Mouse (Mus musculus) C2C12 (cell line): ENCODE data around the gene Map3k7. TPM values are rescaled to one million over a fixed set of nuclear protein-coding genes. Genes with fewer than 3 reads are reported as not detected.

Experiments
- H3K27me3 ChIP-seq: one replicate; pipeline ENCODE4 v1.6.1; 2011; ENCODE audit not compliant: control insufficient read depth, insufficient read depth, insufficient read length
- H3K36me3 ChIP-seq: one replicate; pipeline ENCODE4 v1.6.1; 2011; ENCODE audit not compliant: control insufficient read depth, insufficient read depth
- H3K4me3 ChIP-seq: one replicate; pipeline ENCODE4 v1.5.1; 2011; ENCODE audit warnings: mild to moderate bottlenecking, control low read depth; ENCODE audit not compliant: poor library complexity, insufficient read depth, severe bottlenecking
- H3K79me2 ChIP-seq: one replicate; pipeline ENCODE4 v1.6.1; 2011; ENCODE audit not compliant: control insufficient read depth, insufficient read depth
- H3K79me3 ChIP-seq: one replicate; pipeline ENCODE4 v1.6.1; 2011; ENCODE audit warnings: low read depth, control low read depth
- H3ac ChIP-seq: one replicate; pipeline ENCODE3; 2011; ENCODE audit warnings: low read depth; ENCODE audit not compliant: control insufficient read depth, insufficient read length
- CEBPB ChIP-seq: IDR thresholded peaks from one replicate; pipeline ENCODE4 v1.6.1; 2011; ENCODE audit warnings: low read depth, mild to moderate bottlenecking, control low read depth, moderate library complexity
- CTCF ChIP-seq: IDR thresholded peaks from one replicate; pipeline ENCODE4 v1.5.1; 2011; ENCODE audit not compliant: control insufficient read depth, insufficient read depth, insufficient read length
- FOSL1 ChIP-seq: IDR thresholded peaks from one replicate; pipeline ENCODE4 v1.8.0; 2011; ENCODE audit warnings: mild to moderate bottlenecking, low read length; ENCODE audit not compliant: poor library complexity, insufficient read depth, severe bottlenecking
- MAX ChIP-seq: IDR thresholded peaks from one replicate; pipeline ENCODE4 v1.6.1; 2011; ENCODE audit warnings: mild to moderate bottlenecking, control low read depth
- MYOD1 ChIP-seq: IDR thresholded peaks from one replicate; pipeline ENCODE4 v1.6.1; 2011; ENCODE audit warnings: low read depth; ENCODE audit not compliant: control insufficient read depth, insufficient read length
- MYOG ChIP-seq: IDR thresholded peaks from one replicate; pipeline ENCODE4 v1.6.1; 2011; ENCODE audit not compliant: control insufficient read depth, insufficient read length; ENCODE audit errors: extremely low read depth
- USF1 ChIP-seq: IDR thresholded peaks from one replicate; pipeline ENCODE4 v1.6.1; 2011; ENCODE audit warnings: low read depth, mild to moderate bottlenecking, control low read depth, moderate library complexity
- long read RNA-seq, 2 experiments: library from polyadenylated mRNA; unstranded; transcript quantifications; one replicate each; pipeline ENCODE4 v2.0.0; 2019 to 2020
- polyA plus RNA-seq: library from polyadenylated mRNA; unstranded; fragments of >200 nt; fragmentation: generic; extraction: Trizol; gene quantifications from one replicate; pipeline ENCODE4 v1.2.1, GENCODE M21; 2012; ENCODE audit warnings: missing spikeins

The Map3k7 gene
- 17.8 TPM for polyA plus RNA-seq
- long read RNA-seq, experiment 1, partial matches to known transcripts = 0 of 4 reads
- long read RNA-seq, experiment 1, other reads (novel, unspliced or antisense) = 4 of 4 reads
- long read RNA-seq, experiment 2, full-length matches to known transcripts = 4 of 12 reads
- long read RNA-seq, experiment 2, partial matches to known transcripts = 6 of 12 reads
- long read RNA-seq, experiment 2, other reads (novel, unspliced or antisense) = 2 of 12 reads

DNA sequence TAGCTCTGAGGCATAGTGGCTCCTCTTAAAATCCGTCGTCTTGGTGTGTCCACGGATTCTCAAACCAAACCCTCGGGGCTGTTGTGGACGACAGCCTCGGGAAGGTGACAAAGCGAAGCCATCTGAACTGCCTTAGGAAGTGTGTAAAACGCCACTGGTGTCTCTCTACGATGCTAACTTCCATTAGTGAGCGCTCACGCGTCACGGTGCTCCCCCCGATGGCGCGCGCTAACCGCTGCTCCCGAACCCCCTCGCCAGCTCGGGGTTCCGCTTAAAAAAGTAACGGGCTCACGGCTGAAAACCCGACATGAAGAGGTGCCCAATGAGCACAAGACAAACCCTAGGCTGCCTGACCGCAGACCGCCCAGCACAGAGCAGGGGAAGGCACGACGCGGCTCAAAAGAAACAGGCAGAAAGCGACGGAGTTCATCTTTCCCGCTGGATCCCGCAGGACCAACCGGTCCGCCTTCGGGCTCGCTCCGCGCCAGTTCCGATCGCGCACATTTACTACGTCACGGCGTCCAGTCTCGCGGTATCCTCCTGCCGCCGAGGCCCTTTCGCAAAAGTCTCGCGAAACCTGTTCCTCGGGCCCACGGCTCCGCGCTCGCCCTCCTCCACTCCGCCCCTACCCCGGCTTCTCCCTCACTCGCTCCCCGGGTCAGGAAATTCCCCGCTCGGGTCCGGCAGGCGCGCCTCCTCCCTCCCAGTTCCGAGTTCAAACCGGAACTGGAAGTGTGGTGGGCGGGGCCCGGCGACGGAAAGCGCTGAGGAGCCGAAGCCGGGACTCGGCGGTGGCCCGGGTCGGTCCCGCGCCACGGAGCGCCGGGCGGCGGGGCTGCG is at the start of gene Map3k7:
Gene Map3k7, plus strand, starts transcription at position 744 of the 840 bp plus-strand sequence.
- Histone ChIP-seq H3ac (peak within 1 kb of the TSS; percentile 85), H3K79me2 (peaks cover 61% of the 10 kb centered on the region), H3K27me3 (no peaks in the 10 kb centered on the region), H3K36me3 (no peaks in the 10 kb centered on the region), H3K4me3 (peak within 1 kb of the TSS; percentile 85), H3K79me3 (peaks cover 42% of the 10 kb centered on the region)
- TF ChIP-seq MAX (peak; percentile 6), FOSL1 (no peak)

- H3K79me2 ChIP-seq = no peaks in the 10 kb centered on the region
- H3K36me3 ChIP-seq = no peaks in the 10 kb centered on the region
- H3K79me3 ChIP-seq = no peaks in the 10 kb centered on the region
- H3K4me3 ChIP-seq = no peak overlapping the region
- H3K27me3 ChIP-seq = no peaks in the 10 kb centered on the region
- TF ChIP-seq FOSL1 (no peak), CTCF (no peak), MYOD1 (no peak), CEBPB (no peak), USF1 (no peak), MAX (no peak), MYOG (no peak)
- H3ac ChIP-seq = no peak overlapping the region
Observed at GRCm38 (mm10) chr4:31915114-31915513, 48.8 kb upstream of the Map3k7 start.

GRCm38 (mm10) chr4:31918717-31919116 is 45.2 kb upstream of the Map3k7 start:
- H3K27me3 ChIP-seq = no peaks in the 10 kb centered on the region
- H3K79me2 ChIP-seq = no peaks in the 10 kb centered on the region
- H3K36me3 ChIP-seq = no peaks in the 10 kb centered on the region
- H3ac ChIP-seq = no peak overlapping the region
- no peak overlapping the region for H3K4me3 ChIP-seq
- H3K79me3 ChIP-seq = no peaks in the 10 kb centered on the region
- TF ChIP-seq MYOG (no peak), CEBPB (no peak), CTCF (no peak), MYOD1 (no peak), USF1 (no peak), FOSL1 (no peak)

DNA sequence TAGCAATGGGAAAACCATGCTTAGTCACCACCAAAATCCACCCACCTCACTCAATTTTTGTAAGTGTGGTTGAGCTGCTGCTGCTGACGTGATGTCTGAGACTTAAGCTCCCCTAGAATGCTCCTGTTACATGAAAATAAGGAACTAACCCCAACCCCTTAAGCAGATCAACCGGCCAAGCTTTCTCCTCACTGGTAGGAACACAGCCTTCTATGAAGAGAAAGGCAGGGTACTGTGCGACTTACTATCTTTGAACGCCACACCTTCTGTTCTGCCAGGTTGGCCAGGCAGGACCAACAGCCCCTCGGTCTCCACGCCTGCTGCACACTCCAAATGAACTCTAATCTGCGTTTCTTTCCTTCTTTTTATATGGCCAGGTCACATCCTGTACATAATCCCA is 41.7 kb upstream of the Map3k7 start:
- Histone ChIP-seq H3K27me3 (no peaks in the 10 kb centered on the region), H3K79me3 (no peaks in the 10 kb centered on the region), H3K4me3 (no peak overlapping the region), H3ac (no peak overlapping the region), H3K79me2 (no peaks in the 10 kb centered on the region), H3K36me3 (no peaks in the 10 kb centered on the region)
- TF ChIP-seq FOSL1 (no peak), CEBPB (no peak), MYOD1 (no peak), MAX (no peak), USF1 (no peak), CTCF (no peak), MYOG (no peak)

- no peaks in the 10 kb centered on the region for H3K79me3 ChIP-seq
- H3K79me2 ChIP-seq = no peaks in the 10 kb centered on the region
- H3K4me3 ChIP-seq = no peak overlapping the region
- TF ChIP-seq MAX (no peak), MYOG (no peak), CEBPB (no peak), CTCF (no peak), MYOD1 (no peak), FOSL1 (no peak), USF1 (no peak)
- no peaks in the 10 kb centered on the region for H3K27me3 ChIP-seq
- H3K36me3 ChIP-seq = no peaks in the 10 kb centered on the region
- no peak overlapping the region for H3ac ChIP-seq
Observed at GRCm38 (mm10) chr4:31923437-31923836, 40.5 kb upstream of the Map3k7 start.
